Mouse (Mus musculus): ENCODE data around the gene Gcgr.

DNA sequence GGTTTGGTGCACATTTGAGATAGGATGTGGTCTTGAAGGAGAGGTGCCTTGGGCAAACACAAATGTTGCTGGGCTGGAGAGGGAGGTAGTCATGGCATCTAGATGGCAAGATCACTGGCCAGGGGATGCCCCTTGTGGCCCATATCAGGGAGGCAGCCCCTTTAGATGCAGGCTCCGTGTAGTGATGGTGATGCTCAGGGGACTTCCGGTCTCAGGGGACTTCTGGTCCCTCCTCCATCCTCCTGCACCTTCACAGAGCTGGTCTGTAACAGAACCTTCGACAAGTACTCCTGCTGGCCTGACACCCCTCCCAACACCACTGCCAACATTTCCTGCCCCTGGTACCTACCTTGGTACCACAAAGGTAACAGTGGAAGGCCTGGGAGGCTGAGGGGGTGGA lies 5.3 kb downstream of the Gcgr start:
- no peak for TF ChIP-seq POLR2A (IDR thresholded peaks at IDR 0.05; ENCODE audit: extremely low read depth, insufficient read depth, low read length)
- TF ChIP-seq CTCF (IDR thresholded peaks at IDR 0.05; ENCODE audit: extremely low read depth, insufficient read depth, low read length) = no peak
